Mouse (Mus musculus): ENCODE data around the gene Tfap2e.

Gene Tfap2e

DNA sequence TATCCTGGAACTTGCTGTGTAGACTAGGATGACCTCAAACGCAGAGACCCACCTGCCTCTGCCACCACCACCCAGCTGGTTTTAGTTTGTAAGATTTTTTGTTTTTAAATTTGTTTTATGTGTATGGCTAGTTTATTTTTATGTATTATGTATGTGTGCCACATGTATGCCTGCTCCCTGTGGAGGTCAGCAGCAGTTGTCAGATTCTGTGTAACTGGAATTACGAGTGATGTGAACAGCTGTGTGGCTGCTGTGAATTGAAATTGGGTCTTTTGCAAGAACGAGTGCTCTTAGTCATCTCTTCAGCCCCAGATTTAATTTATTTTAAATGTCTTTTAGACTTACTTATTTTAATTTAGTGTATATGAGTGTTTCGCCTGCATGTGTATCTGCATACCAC is 39.1 kb downstream of the Tfap2e start:
- DNase-seq, result no peak

DNA sequence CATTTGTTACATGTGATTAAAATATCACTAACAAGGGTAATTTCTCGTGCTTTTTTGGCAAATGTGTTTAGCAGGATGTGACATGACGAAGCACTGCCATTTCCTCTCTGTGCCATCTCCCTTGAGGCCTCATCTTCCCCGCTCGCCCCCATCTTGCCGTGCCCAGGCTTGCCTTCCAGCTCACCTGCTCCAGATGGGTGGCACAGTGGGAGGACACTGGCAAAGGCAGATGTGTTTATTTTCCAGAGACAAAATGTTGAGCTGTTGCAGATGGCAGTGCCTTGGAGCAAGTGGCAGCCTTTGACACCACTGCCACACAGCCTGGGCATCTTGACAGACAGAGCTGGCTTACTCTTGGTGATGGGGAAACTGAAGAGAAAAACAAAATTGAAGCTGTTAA is 43.0 kb downstream of the Tfap2e start:
- DNase-seq, result no peak

DNA sequence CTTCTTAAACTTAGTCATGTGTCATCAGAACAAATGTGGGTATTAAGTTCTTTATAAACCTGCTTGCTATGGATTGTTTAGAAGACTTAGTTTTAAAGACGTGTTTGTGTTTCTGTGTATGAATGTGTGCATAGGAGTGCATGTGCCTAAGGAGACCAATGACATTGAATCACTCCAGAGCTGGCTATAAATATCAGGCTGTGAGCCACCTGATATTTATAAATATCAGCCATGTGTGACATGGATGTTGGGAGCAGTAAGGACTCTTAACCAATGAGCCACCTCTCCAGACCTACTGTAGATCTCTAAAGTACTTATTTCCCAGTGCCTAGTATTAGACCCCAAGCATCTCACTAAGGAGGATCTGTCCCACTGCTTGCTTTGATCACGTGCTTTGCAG is 46.6 kb downstream of the Tfap2e start:
- DNase-seq, result no peak

DNA sequence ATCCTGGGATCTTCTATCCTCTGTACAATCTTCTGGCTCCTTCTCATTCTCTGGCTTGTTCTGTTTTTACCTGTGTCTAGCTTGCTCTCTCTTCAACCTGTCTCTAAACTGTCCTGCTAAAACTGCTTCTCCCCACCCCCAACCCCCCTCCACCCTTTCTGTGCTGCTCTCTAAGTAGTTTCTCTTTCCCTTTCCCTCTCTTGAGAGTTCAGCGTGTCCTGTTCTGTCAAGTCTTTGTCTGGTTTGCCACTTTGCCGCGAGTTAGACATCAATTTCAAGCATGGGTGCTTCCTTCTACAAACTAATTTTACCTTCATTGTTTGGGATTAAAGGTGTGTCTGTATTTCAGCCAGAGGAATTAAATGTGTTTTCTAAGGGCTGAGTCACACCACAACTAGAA is 53.0 kb downstream of the Tfap2e start:
- no peak for DNase-seq

DNA sequence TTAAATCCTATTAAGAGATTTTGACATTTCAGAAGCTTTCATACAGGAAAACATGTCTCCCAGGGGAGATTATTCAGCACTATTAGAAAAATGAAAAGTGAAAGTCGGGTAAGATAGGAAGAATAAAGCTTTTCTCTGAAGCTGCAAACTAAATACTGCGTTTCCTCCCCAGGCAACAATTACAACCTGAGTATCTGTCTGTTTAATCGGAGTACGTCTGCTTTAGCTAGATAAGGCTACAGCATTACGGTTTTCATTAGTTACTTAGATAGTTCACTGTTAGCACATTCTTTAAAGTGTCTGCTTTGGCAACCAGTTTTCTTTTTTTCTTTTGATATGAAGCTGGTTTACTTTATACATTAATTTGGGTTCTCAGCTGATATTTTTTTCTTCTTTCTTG is 53.7 kb downstream of the Tfap2e start:
- no peak for DNase-seq

DNA sequence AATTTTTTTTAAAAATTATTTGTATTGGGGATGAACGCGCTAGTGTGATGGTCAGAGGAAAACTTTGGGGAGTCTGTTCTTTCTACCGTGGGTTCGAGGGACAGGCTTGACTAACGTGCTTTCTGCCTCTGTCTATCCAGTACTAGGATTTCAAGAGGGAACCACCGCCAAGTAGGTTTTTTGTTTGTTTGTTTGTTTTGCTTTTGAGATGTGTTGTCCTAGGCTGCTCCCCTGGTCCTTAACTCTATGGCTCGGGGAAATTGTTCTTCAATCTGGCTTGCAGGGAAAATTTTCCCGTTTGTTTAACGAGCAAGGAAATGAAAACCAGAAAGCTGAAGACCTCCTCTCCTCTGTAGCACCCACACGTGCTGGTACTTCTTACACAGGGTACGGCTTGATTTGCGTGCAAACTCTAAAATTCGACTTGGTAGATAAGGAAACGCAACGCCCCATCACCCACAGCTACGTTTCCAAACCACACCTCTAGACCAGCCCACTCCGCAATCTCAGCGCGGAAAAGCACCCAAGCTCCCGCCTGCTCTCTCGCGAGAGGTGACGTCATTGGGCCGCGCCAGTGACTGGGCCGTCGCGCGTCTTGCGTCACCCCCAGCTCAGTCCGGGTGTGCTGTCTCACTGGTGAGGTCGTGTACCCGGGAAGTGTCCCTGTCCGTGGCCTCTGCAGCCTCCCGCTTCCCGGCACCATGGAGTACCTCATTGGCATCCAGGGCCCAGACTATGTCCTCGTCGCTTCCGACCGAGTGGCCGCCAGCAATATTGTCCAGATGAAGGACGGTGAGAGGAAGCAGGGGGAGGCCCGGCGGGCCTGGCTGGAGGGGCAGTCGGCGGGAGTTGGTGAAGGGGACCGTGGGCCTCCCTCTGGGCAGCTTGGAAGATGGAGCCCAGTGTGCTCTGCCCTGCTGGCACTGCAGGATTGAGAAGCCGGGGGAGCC is 58.7 kb downstream of the Tfap2e start, which contains the start of gene Psmb2:
Gene Psmb2, plus strand, starts transcription at position 577 of the 950 bp plus-strand sequence.
- peak; percentile 96 to 98 for DNase-seq

DNA sequence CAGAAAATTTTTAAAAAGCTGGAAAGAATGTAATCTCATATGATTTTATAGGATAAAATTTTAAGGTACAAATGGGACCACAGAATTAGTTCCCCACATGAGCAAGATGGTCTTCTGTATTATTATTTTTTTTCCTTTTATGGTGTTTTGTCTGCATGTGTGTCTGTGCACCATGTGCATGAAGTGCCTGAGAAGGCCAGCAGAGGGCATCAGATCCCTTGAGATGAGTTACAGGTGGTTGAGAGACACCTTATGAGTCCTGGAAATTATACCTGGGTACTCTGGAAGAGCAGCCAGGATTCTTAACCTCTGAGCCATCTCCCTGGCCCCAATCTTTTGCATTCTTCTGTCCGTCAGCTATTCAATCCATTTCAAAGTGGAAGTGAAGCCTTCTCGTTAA is 69.0 kb downstream of the Tfap2e start:
- no peak for DNase-seq

Measured in kidney, adult 8-10 months (tissue).